Mouse (Mus musculus) hindbrain, embryonic 16.5 days (tissue): ENCODE measurements at regions not wholly inside any gene's neighbourhood (a gene's known extent, or its start where the extent isn't known, plus 50 kb on each side); places are given as distances from the start of the nearest gene placed in this dataset.
A peak's percentile ranks its signal among the peaks of the same experiment; 100 is the strongest.

Experiments
- ATAC-seq: fragments of 200-750 bp; cut with Nextera tagmentation; 2 replicates; pipeline ENCODE4 v1.8.0; 2017; ENCODE audit warnings: moderate TSS enrichment, moderate library complexity
- H3K27ac ChIP-seq: fragments of 300-500 bp; sonication (generic); 2 replicates; pipeline ENCODE4 v1.5.1; 2014; ENCODE audit warnings: low read depth, mild to moderate bottlenecking, control low read depth, low read length, moderate library complexity
- H3K27me3 ChIP-seq: fragments of 300-500 bp; sonication (generic); replicated peaks from 2 replicates; pipeline ENCODE4 v1.6.1; 2014; ENCODE audit warnings: low read length; ENCODE audit not compliant: control insufficient read depth, insufficient read depth
- H3K36me3 ChIP-seq: fragments of 300-500 bp; sonication (generic); 2 replicates; pipeline ENCODE4 v1.6.1; 2014; ENCODE audit warnings: mild to moderate bottlenecking, low read length, moderate library complexity, mixed read lengths; ENCODE audit not compliant: control insufficient read depth, insufficient read depth
- H3K4me1 ChIP-seq: fragments of 300-500 bp; sonication (generic); 2 replicates; pipeline ENCODE4 v1.6.1; 2014; ENCODE audit warnings: low read depth, low read length; ENCODE audit not compliant: control insufficient read depth, insufficient read depth
- H3K4me2 ChIP-seq: fragments of 300-500 bp; sonication (generic); 2 replicates; pipeline ENCODE4 v1.6.1; 2014; ENCODE audit warnings: mild to moderate bottlenecking, low read length, control low read depth, moderate library complexity
- H3K4me3 ChIP-seq: fragments of 300-500 bp; sonication (generic); 2 replicates; pipeline ENCODE4 v1.5.1; 2014; ENCODE audit warnings: mild to moderate bottlenecking, low read length, control low read depth, moderate library complexity
- H3K9ac ChIP-seq: fragments of 300-500 bp; sonication (generic); 2 replicates; pipeline ENCODE4 v1.6.1; 2014; ENCODE audit warnings: low read depth, mild to moderate bottlenecking, control low read depth, low read length, moderate library complexity
- H3K9me3 ChIP-seq: fragments of 300-500 bp; sonication (generic); 2 replicates; pipeline ENCODE4 v1.6.1; 2014; ENCODE audit warnings: mild to moderate bottlenecking, low read length, moderate library complexity; ENCODE audit not compliant: control insufficient read depth
- WGBS: fragments of 180-500 bp; shearing (Covaris S2); extraction: QIAGEN DNeasy Blood & Tissue Kit; methylation state at CpG from one replicate; pipeline ENCODE4 v1.1.7; 2014; 5-methylcytosine and 5-hydroxymethylcytosine counted together

DNA sequence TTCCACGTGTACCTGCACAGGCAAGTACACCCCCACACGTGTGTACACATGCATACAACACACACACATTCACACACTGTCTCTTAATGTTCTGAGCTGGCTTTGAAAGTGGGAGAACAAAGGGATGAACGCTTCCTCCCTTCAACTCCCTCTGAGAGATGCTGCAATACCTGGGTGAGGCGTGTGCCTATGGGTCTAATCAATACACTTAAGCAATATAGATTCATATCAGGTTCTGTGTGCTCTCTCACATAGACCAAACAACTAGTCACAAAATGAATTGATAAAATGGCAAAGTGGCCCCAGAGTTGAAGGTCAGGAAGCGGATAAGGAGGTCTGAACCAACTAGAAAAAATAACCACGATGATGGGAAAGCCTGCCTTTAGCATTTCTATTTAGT is 116.1 kb upstream of the Plcz1 start:
- Histone ChIP-seq H3K9ac (no peak overlapping the region), H3K27me3 (no peaks in the 10 kb centered on the region), H3K9me3 (no peaks in the 10 kb centered on the region), H3K4me3 (no peak overlapping the region), H3K36me3 (no peaks in the 10 kb centered on the region), H3K27ac (no peak overlapping the region), H3K4me1 (no peaks in the 10 kb centered on the region), H3K4me2 (no peak overlapping the region)
- WGBS, result 85% methylated on average over 6 of the region's 6 CpGs
- no peak for ATAC-seq

GRCm38 (mm10) chr6:140152418-140153176 is 111.3 kb upstream of the Plcz1 start:
- Histone ChIP-seq H3K4me1 (no peaks in the 10 kb centered on the region), H3K4me2 (no peak overlapping the region), H3K9ac (no peak overlapping the region), H3K27me3 (no peaks in the 10 kb centered on the region), H3K9me3 (no peaks in the 10 kb centered on the region), H3K36me3 (no peaks in the 10 kb centered on the region), H3K4me3 (no peak overlapping the region), H3K27ac (no peak overlapping the region; the same call in 1 of the 2 replicates)
- 69% methylated on average over 10 of the region's 10 CpGs for WGBS
- no peak for ATAC-seq

GRCm38 (mm10) chr6:140148628-140149245 is 107.5 kb upstream of the Plcz1 start:
- WGBS, result 87% methylated on average over 11 of the region's 11 CpGs
- H3K4me1 ChIP-seq, result no peaks in the 10 kb centered on the region
- no peaks in the 10 kb centered on the region for H3K36me3 ChIP-seq

GRCm38 (mm10) chr6:140148138-140148537 is 106.9 kb upstream of the Plcz1 start:
- Histone ChIP-seq H3K9me3 (no peaks in the 10 kb centered on the region), H3K27me3 (no peaks in the 10 kb centered on the region), H3K4me3 (no peak overlapping the region), H3K4me2 (no peak overlapping the region), H3K27ac (no peak overlapping the region), H3K4me1 (no peaks in the 10 kb centered on the region), H3K36me3 (no peaks in the 10 kb centered on the region), H3K9ac (no peak overlapping the region)
- 0 out of 2 replicates have a peak, but pooled peaks have one; percentile 27 for ATAC-seq
- WGBS, result 19% methylated on average over 3 of the region's 3 CpGs

More at GRCm38 (mm10) chr6:140148628-140149245, 107.5 kb upstream of the Plcz1 start:
- no peaks in the 10 kb centered on the region for H3K27me3 ChIP-seq
- no peak overlapping the region for H3K4me3 ChIP-seq
- no peak overlapping the region for H3K27ac ChIP-seq
- no peak overlapping the region for H3K4me2 ChIP-seq
- H3K9ac ChIP-seq, result no peak overlapping the region
- H3K9me3 ChIP-seq, result no peaks in the 10 kb centered on the region
- no peak for ATAC-seq

DNA sequence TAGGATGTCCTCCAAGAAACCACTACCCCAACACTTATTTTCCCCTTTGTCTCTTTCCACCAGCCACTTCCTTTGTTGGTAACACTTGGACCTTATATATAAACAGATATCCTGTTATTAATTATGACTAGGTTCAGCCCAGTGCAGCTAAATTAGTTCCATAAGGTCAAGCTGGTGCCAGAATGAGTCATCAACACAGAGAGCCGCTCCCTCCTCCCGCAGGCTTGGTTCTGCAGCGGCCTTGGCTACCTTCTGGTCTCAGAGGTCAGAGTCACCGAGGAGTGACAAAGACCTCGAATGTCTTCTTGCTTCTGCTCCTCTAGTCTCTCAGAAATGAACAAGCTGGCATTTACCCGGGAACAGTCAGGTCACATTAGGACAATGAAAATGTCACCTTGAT is 106.5 kb upstream of the Plcz1 start:
- 52% methylated on average over 6 of the region's 6 CpGs for WGBS
- Histone ChIP-seq H3K4me2 (no peak overlapping the region), H3K27ac (no peak overlapping the region), H3K9ac (no peak overlapping the region), H3K4me1 (no peaks in the 10 kb centered on the region), H3K4me3 (no peak overlapping the region), H3K27me3 (no peaks in the 10 kb centered on the region), H3K9me3 (no peaks in the 10 kb centered on the region), H3K36me3 (no peaks in the 10 kb centered on the region)
- ATAC-seq, result no peak

- Histone ChIP-seq H3K27ac (no peak overlapping the region), H3K9ac (no peak overlapping the region), H3K4me2 (no peak overlapping the region), H3K4me3 (no peak overlapping the region), H3K36me3 (no peaks in the 10 kb centered on the region), H3K9me3 (no peaks in the 10 kb centered on the region), H3K27me3 (no peaks in the 10 kb centered on the region), H3K4me1 (no peaks in the 10 kb centered on the region)
- ATAC-seq, result no peak
- 68% methylated on average over 8 of the region's 8 CpGs for WGBS
These were observed 92.5 kb upstream of the Plcz1 start for GRCm38 (mm10) chr6:140133734-140134133.

- H3K9me3 ChIP-seq, result peaks cover 3% of the 10 kb centered on the region; the same call in 1 of the 2 replicates
- no peak overlapping the region for H3K4me2 ChIP-seq
- 87% methylated on average over 7 of the region's 7 CpGs for WGBS
- no peak for ATAC-seq
- no peak overlapping the region for H3K9ac ChIP-seq
- no peaks in the 10 kb centered on the region for H3K4me1 ChIP-seq
- no peaks in the 10 kb centered on the region for H3K36me3 ChIP-seq
- H3K4me3 ChIP-seq, result no peak overlapping the region
- H3K27me3 ChIP-seq, result no peaks in the 10 kb centered on the region
- no peak overlapping the region for H3K27ac ChIP-seq
These were observed 85.4 kb upstream of the Plcz1 start for GRCm38 (mm10) chr6:140126645-140127044.

DNA sequence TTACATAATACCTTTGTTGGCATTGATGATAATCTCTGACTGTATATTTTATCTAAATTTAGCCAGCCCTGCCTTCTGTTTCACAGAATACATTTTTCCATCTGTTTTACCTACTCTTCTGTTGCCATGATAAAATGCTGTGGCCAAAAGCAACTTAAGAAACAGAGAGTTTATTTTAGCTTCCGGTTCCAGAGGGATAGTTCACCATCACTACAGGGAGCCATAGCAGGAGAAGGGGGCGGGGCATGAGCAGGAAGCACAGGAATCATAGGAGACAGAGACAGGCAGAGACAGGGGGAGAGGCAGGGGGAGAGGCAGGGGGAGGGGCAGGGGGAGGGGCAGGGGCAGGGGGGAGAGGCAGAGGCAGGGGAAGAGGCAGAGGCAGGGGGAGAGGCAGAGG is 72.8 kb upstream of the Plcz1 start:
- Histone ChIP-seq H3K9ac (no peak overlapping the region), H3K9me3 (no peaks in the 10 kb centered on the region), H3K4me1 (no peaks in the 10 kb centered on the region), H3K27me3 (no peaks in the 10 kb centered on the region), H3K4me2 (no peak overlapping the region), H3K36me3 (no peaks in the 10 kb centered on the region), H3K4me3 (no peak overlapping the region), H3K27ac (no peak overlapping the region)
- 80% methylated on average over 2 of the region's 2 CpGs for WGBS
- ATAC-seq, result no peak

GRCm38 (mm10) chr6:140112054-140112453 is 70.8 kb upstream of the Plcz1 start:
- no peaks in the 10 kb centered on the region for H3K9me3 ChIP-seq
- no peaks in the 10 kb centered on the region for H3K36me3 ChIP-seq
- H3K4me3 ChIP-seq, result no peak overlapping the region
- no peaks in the 10 kb centered on the region for H3K4me1 ChIP-seq
- H3K27me3 ChIP-seq, result no peaks in the 10 kb centered on the region
- no peak overlapping the region for H3K27ac ChIP-seq
- no peak overlapping the region for H3K4me2 ChIP-seq
- WGBS, result 80% methylated on average over 10 of the region's 10 CpGs
- H3K9ac ChIP-seq, result no peak overlapping the region
- no peak for ATAC-seq
